Mouse (Mus musculus) kidney, adult 9 months (tissue): ENCODE data around the gene Rptn.
"Not testable (repeated sequence)": the region's sequence is repeated elsewhere in the genome, so short reads cannot be mapped to it uniquely, and the experiment has no call there.

Experiments
- DNase-seq: peaks from one replicate; pipeline ENCODE4 v3.0.0; 2022

The Rptn gene

DNA sequence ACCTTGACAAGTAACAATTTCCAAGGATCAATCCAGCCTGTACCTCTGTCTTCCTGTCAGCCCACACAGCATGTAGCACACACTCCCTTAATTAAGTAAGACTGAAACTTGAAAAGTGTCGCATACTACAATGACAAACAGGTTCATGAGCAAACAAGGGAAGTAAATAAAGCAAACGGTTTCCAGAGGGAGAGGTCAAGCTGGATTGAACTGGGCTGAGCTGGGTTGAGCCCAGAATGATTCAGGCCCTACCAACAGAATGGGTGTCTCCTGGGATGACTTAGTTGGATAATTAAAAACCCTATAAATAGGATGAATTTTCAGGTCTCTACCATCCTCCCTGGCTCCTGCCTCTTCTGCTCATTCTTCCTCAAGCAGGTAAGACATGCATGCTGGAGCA lies at the start of gene Rptn:
Gene Rptn (plus strand): TSS at position 334 of the 400 bp plus-strand sequence.
- no peak for DNase-seq

- DNase-seq, result no peak
Observed at GRCm38 (mm10) chr3:93346896-93347295, 46.6 kb upstream of the Rptn start.

DNA sequence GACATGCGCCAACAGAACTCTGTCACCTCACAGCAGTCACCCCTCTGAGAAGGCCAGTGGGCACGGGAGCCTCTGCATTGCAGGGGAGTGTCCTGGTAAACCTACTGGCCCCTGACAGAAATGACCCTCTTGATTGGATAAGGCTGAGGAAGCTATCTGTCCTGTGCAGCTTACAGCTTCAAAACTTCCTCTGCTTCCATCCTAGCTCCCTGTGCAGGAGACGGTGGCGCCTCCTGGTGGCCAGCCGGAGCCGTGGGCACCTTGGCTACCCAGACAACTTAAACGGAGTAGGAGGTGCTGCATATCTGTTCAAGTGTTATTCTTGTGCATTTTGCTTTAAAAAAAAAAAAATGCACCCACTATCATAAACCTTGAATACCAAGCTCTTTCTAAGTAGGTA lies 33.5 kb upstream of the Rptn start:
- peak; percentile 58 for DNase-seq

GRCm38 (mm10) chr3:93361933-93362574 lies 31.4 kb upstream of the Rptn start:
- peak; percentile 54 for DNase-seq

- DNase-seq, result peak; percentile 62
Observed at GRCm38 (mm10) chr3:93366966-93367575, 26.4 kb upstream of the Rptn start.

DNA sequence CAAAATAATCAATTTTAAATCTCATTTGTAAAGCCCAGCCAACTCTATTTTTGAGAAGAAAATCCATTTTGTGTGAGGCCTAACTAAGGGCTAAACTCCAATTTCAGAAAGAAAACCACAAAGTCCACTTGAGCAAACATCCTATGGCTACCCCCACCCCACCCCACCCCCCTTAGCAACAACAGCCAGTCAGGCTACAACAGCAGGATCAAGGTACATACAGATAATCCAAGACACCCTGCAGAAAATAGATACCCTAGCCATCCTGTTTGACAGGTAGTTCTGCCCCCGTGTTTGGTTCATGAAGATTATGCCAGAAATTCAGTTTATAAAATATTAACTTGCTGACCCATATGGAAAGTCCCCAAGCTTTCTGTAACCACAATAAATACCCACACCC lies 25.3 kb upstream of the Rptn start:
- no peak for DNase-seq

DNA sequence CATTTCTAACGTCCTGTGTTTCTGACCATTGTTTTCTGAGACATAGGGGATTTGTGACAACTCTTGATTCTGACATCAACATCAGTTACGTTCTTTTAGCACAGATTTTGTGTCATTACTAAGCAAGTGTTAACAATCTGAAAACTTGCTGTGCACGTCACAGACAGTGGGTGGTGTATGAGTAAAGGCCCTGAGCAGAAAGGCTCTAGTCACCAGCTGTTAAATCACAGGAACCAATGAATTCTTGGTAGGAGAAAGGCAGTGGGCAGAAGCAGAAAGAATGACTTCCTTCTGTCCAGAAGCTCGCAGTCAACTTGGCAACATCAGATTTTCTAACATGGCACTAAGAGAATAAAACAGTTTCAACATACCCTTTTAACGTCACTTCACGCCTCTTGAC lies 20.1 kb upstream of the Rptn start:
- DNase-seq, result no peak

DNA sequence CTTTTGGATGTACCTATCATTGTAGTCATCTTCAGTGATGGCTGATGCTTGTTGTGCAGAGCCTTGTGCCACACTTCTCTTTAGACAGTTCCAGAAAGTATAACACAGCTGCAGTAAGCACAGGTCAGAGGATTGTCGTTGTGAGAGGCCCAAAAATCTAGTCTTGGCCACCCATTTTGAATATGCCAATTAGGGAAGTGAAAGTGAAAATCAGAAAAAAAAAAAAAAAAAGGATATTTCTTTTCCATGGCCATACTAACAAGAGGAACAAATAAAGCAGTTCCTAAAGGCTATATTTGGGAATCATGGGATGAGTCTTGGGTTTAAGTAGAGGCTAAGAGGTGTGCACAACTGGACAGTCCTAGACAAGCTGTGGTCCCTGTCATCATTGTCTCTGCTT lies 18.3 kb upstream of the Rptn start:
- no peak for DNase-seq

- DNase-seq, result no peak
Observed at GRCm38 (mm10) chr3:93375601-93376000, 17.9 kb upstream of the Rptn start.

DNA sequence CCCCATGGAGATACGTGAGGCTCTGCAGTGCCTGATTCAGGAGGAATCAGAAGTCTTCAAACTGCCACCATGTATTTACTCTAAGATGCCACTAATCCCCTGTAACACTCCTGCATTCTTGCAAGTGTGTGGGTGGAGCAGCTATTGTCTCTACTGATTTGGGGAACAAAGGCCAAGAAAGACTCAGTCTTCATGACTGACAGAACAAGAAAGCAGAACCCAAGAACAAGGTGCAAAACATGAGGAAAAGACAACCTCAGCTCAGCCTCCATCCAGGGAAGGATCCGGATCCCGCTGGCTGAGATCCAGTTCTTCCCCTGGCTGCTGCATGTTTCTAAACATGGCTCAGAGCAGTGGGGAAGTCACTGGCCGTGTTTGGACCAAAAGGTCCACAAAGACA lies 15.4 kb upstream of the Rptn start:
- DNase-seq, result no peak

DNA sequence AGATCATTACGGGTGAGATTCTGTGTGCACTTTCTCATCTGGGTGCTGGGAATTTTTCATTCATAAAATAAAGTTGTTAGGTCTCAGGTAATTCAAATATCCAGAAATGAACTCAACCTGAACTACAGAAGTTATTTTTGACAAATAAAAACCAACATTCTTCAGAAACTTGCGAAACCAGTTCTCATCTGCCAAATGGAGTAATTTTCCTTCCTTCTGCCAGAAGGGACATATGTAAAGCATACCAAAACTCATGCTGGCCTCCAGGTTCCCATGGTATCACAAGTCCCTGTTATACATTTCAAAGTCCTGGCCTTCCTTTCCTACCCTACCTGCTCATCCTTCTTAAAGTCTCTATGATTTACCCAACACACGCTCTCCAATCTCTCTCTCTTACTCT lies 10.4 kb downstream of the Rptn start:
- DNase-seq, result no peak

GRCm38 (mm10) chr3:93406992-93407391 lies 13.5 kb downstream of the Rptn start:
- DNase-seq, result peak; percentile 59

- DNase-seq, result no peak
Observed at GRCm38 (mm10) chr3:93411905-93412304, 18.4 kb downstream of the Rptn start.

GRCm38 (mm10) chr3:93431673-93432072 lies 38.2 kb downstream of the Rptn start:
- no peak for DNase-seq

- no peak for DNase-seq
Observed at GRCm38 (mm10) chr3:93442030-93442429, 48.5 kb downstream of the Rptn start, which contains the start of gene Tchh. Tchh (plus strand) TSS chr3:93442330.

GRCm38 (mm10) chr3:93443501-93444101 lies 50.1 kb downstream of the Rptn start:
- peak; percentile 28 for DNase-seq

DNA sequence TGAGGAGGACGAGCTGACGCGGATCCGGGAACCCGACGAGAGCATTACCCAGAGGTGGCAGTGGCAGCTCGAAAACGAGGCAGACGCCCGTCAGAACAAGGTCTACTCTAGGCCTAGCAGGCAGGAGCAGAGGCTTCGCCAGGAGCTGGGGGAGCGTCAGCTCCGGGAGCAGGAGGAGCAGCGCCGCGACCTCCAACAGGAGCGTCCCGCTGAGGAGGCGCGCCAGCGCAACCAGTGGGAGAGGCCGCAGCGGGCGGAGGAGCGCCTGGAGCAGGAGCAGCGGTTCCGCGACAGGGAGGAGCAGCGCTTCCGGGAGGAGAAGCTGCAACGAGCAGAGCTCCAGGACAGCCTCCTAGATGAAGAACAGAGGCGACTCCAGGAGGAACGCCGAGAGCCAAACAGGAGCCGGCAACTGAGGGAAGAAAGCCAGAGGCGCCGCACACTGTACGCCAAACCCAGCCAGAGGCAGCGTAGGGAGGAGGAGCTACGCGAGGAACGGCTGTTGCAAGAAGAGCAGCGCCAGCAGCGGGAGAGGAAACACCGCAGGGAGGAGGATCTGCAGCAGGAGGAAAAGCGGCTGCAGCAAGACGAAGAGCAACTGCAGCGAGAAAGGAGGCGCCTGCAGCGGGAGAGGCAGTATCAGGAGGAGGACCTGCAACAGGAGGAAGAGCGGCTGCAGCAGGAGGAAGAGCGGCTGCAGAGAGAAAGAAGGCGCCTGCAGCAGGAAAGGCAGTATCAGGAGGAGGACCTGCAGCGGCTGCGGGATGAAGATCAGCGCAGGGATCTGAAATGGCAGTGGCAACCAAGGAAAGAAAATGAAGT lies 51.1 kb downstream of the Rptn start:
- peak; percentile 76 for DNase-seq

DNA sequence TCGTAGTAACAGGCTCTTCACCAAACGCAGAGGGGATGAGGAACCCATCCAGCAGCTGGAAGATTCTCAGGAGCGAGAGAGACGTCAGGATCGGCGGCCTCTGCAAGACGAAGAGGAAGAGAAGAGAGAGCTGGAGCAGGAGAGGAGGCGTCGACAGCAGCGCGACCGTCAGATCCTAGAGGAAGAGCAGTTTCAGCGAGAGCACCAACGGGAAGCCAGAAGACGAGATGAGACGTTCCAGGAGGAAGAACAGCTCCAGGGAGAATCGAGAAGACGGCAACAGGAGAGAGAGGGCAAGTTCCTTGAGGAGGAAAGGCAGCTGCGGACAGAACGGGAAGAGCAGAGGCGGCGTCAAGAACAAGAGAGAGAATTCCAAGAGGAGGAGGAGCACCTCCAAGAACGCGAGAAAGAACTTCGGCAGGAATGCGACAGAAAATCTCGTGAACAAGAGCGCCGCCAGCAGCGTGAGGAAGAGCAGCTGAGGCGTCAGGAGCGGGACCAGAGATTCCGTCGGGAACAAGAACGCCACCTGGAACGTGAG lies 51.7 kb downstream of the Rptn start:
- peak; percentile 49 for DNase-seq

DNA sequence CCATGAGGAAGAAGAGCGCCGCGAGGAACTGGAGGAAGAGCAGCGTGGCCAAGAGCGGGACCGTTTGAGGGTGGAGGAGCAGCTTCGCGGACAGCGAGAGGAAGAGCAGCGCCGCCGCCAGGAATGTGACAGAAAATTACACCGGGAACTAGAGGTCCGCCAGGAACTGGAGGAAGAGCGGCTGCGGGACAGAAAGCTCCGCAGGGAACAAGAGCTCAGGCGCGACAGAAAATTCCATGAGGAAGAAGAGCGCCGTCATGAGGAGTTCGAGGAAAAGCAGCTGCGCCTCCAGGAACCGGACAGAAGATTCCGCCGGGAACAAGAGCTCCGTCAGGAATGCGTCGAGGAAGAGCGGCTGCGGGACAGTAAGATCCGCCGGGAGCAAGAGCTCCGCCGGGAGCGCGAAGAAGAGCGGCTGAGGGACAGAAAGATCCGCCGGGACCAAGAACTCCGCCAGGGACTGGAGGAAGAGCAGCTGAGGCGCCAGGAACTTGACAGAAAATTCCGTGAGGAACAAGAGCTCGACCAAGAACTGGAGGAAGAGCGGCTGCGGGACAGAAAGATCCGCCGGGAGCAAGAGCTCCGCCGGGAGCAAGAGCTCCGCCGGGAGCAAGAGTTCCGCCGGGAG lies 52.7 kb downstream of the Rptn start:
- peak; percentile 44 for DNase-seq

GRCm38 (mm10) chr3:93446756-93447137 lies 53.2 kb downstream of the Rptn start:
- DNase-seq, result not testable (repeated sequence)

- peak; percentile 79 for DNase-seq
Observed at GRCm38 (mm10) chr3:93447138-93447841, 53.8 kb downstream of the Rptn start.
